Mouse (Mus musculus) G1E (cell line): ENCODE results near the gene Mypn. TPM values are rescaled to one million over a fixed set of nuclear protein-coding genes. Genes with fewer than 3 reads are reported as not detected.

Experiments
- ATAC-seq: 2 replicates; pipeline ENCODE4 v1.8.0; 2016; ENCODE audit warnings: mild to moderate bottlenecking; ENCODE audit not compliant: insufficient number of reproducible peaks, poor library complexity, low FRiP score, severe bottlenecking; ENCODE audit errors: extremely low read depth
- DNase-seq: peaks from one replicate; pipeline ENCODE4 v3.0.0; 2012; ENCODE audit warnings: low spot score
- H3K27me3 ChIP-seq: 2 replicates; pipeline ENCODE4 v1.6.1; 2012; ENCODE audit warnings: mild to moderate bottlenecking, low read length, inconsistent platforms; ENCODE audit not compliant: insufficient read depth
- H3K36me3 ChIP-seq: replicated peaks from 2 replicates; pipeline ENCODE3; 2012; ENCODE audit warnings: mild to moderate bottlenecking, inconsistent platforms
- H3K4me1 ChIP-seq: 2 replicates; pipeline ENCODE4 v1.6.1; 2012; ENCODE audit warnings: low read depth, low read length, inconsistent platforms, mixed read lengths; ENCODE audit not compliant: insufficient read depth
- H3K4me3 ChIP-seq: 2 replicates; pipeline ENCODE4 v1.5.1; 2012; ENCODE audit warnings: low read depth, mild to moderate bottlenecking, inconsistent platforms, low read length, moderate library complexity, mixed read lengths
- H3K9me3 ChIP-seq: replicated peaks from 2 replicates; pipeline ENCODE4 v1.6.1; 2012; ENCODE audit warnings: inconsistent platforms
- CTCF ChIP-seq: IDR thresholded peaks from 2 replicates; pipeline ENCODE4 v1.5.1; 2012; ENCODE audit warnings: low read depth, low read length, inconsistent platforms, mixed read lengths
- GATA1 ChIP-seq: IDR thresholded peaks from 2 replicates; pipeline ENCODE4 v1.6.1; 2012; ENCODE audit warnings: borderline replicate concordance, low read length, inconsistent platforms, mixed read lengths
- GATA2 ChIP-seq: IDR thresholded peaks from 2 replicates; pipeline ENCODE4 v1.6.1; 2012; ENCODE audit warnings: low read depth, low read length, inconsistent platforms, borderline replicate concordance
- POLR2AphosphoS5 ChIP-seq: IDR thresholded peaks from 2 replicates; pipeline ENCODE4 v1.6.1; 2012; ENCODE audit warnings: low read depth, low read length, inconsistent platforms; ENCODE audit not compliant: insufficient replicate concordance
- TAL1 ChIP-seq: conservative IDR thresholded peaks from 2 replicates; pipeline ENCODE4 v1.6.1; 2012; ENCODE audit warnings: low read depth, low read length, inconsistent platforms, mixed read lengths
- polyA plus RNA-seq: library from polyadenylated mRNA; stranded (reverse); fragments of >175 nt; gene quantifications from 2 replicates; pipeline ENCODE4 v1.2.3, GENCODE M21; 2012
- total RNA-seq, 2 experiments: library from RNA; stranded (forward) in 1 of 2; stranded (reverse) in 1 of 2; fragments of 200-1000 nt in 1 of 2; fragments of >200 nt in 1 of 2; fragmentation: Nextera tagmentation in 1 of 2; gene quantifications; 2 replicates each; pipeline ENCODE4 v1.2.3; 2014 to 2017

The Mypn gene
- total and polyA plus RNA-seq, 3 experiments: not detected

GRCm38 (mm10) chr10:63208871-63209270, 5.1 kb upstream of the Mypn start:
- Histone ChIP-seq H3K36me3 (no peaks in the 10 kb centered on the region), H3K4me3 (no peak overlapping the region), H3K27me3 (no peaks in the 10 kb centered on the region), H3K9me3 (no peaks in the 10 kb centered on the region), H3K4me1 (no peaks in the 10 kb centered on the region)
- ATAC-seq (no peak), DNase-seq (no peak)
- TF ChIP-seq GATA1 (no peak), GATA2 (no peak), TAL1 (no peak), CTCF (no peak), POLR2AphosphoS5 (no peak)

- no peak for TF ChIP-seq GATA1
- no peak for TF ChIP-seq POLR2AphosphoS5
- TF ChIP-seq GATA2: no peak
- TF ChIP-seq TAL1: no peak
- no peak for TF ChIP-seq CTCF
- H3K27me3 ChIP-seq: no peaks in the 10 kb centered on the region
- DNase-seq (no peak), ATAC-seq (no peak)
- H3K36me3 ChIP-seq: no peaks in the 10 kb centered on the region
- no peak overlapping the region for H3K4me3 ChIP-seq
- H3K4me1 ChIP-seq: no peaks in the 10 kb centered on the region
- no peaks in the 10 kb centered on the region for H3K9me3 ChIP-seq
Observed at GRCm38 (mm10) chr10:63203002-63203401, 750 bp downstream of the Mypn start.

GRCm38 (mm10) chr10:63201534-63201933, 2.2 kb downstream of the Mypn start:
- Histone ChIP-seq H3K4me1 (no peaks in the 10 kb centered on the region), H3K4me3 (no peak overlapping the region), H3K27me3 (no peaks in the 10 kb centered on the region), H3K36me3 (no peaks in the 10 kb centered on the region), H3K9me3 (no peaks in the 10 kb centered on the region)
- no peak for ATAC-seq
- TF ChIP-seq GATA1 (no peak), CTCF (no peak), GATA2 (no peak), POLR2AphosphoS5 (no peak), TAL1 (no peak)
- no peak for DNase-seq

- no peaks in the 10 kb centered on the region for H3K9me3 ChIP-seq
- DNase-seq: no peak
- no peaks in the 10 kb centered on the region for H3K36me3 ChIP-seq
- no peaks in the 10 kb centered on the region for H3K27me3 ChIP-seq
- TF ChIP-seq POLR2AphosphoS5 (no peak), CTCF (no peak), TAL1 (no peak), GATA1 (no peak), GATA2 (no peak)
- H3K4me1 ChIP-seq: no peaks in the 10 kb centered on the region
- H3K4me3 ChIP-seq: no peak overlapping the region
- no peak for ATAC-seq
Observed at GRCm38 (mm10) chr10:63199008-63199407, 4.7 kb downstream of the Mypn start.

GRCm38 (mm10) chr10:63192736-63193135, 11.0 kb downstream of the Mypn start:
- DNase-seq: no peak
- Histone ChIP-seq H3K27me3 (no peaks in the 10 kb centered on the region), H3K4me1 (no peaks in the 10 kb centered on the region), H3K4me3 (no peak overlapping the region), H3K36me3 (no peaks in the 10 kb centered on the region), H3K9me3 (no peaks in the 10 kb centered on the region)
- TF ChIP-seq TAL1 (no peak), POLR2AphosphoS5 (no peak), CTCF (no peak), GATA2 (no peak), GATA1 (no peak)
- ATAC-seq: no peak

- ATAC-seq (no peak), DNase-seq (no peak)
- Histone ChIP-seq H3K36me3 (no peaks in the 10 kb centered on the region), H3K27me3 (no peaks in the 10 kb centered on the region), H3K4me3 (no peak overlapping the region), H3K4me1 (no peaks in the 10 kb centered on the region), H3K9me3 (no peaks in the 10 kb centered on the region)
- TF ChIP-seq GATA2 (no peak), POLR2AphosphoS5 (no peak), CTCF (no peak), GATA1 (no peak), TAL1 (no peak)
Observed at GRCm38 (mm10) chr10:63192276-63192675, 11.5 kb downstream of the Mypn start.

GRCm38 (mm10) chr10:63184451-63184850, 19.3 kb downstream of the Mypn start:
- H3K4me1 ChIP-seq: no peaks in the 10 kb centered on the region
- no peaks in the 10 kb centered on the region for H3K36me3 ChIP-seq
- H3K27me3 ChIP-seq: no peaks in the 10 kb centered on the region
- no peak overlapping the region for H3K4me3 ChIP-seq
- DNase-seq (no peak), ATAC-seq (no peak)
- TF ChIP-seq GATA2 (no peak), TAL1 (no peak), GATA1 (no peak), CTCF (no peak), POLR2AphosphoS5 (no peak)
- no peaks in the 10 kb centered on the region for H3K9me3 ChIP-seq
